Mouse (Mus musculus) liver, adult (tissue): Measurements from ENCODE around the gene Trpc4ap.

Source experiments
- GATA4 ChIP-seq: IDR thresholded peaks from 2 replicates; pipeline ENCODE4 v1.6.1; 2014; ENCODE audit warnings: mild to moderate bottlenecking, low read length; ENCODE audit not compliant: insufficient replicate concordance

Gene Trpc4ap

GRCm38 (mm10) chr2:155611834-155612550 is 80.2 kb downstream of the Trpc4ap start:
- no peak for TF ChIP-seq GATA4

- no peak for TF ChIP-seq GATA4
Measured at GRCm38 (mm10) chr2:155610978-155611377, 81.2 kb downstream of the Trpc4ap start, which contains the start of gene Myh7b. Gene Myh7b, plus strand, starts transcription at chr2:155611212.

GRCm38 (mm10) chr2:155606360-155606759 is 85.8 kb downstream of the Trpc4ap start:
- no peak for TF ChIP-seq GATA4

GRCm38 (mm10) chr2:155604560-155605235 is 87.5 kb downstream of the Trpc4ap start:
- TF ChIP-seq GATA4, result no peak

- no peak for TF ChIP-seq GATA4
Measured at GRCm38 (mm10) chr2:155603707-155604106, 88.5 kb downstream of the Trpc4ap start.

GRCm38 (mm10) chr2:155595516-155595915 is 96.7 kb downstream of the Trpc4ap start:
- no peak for TF ChIP-seq GATA4

GRCm38 (mm10) chr2:155592854-155593283 is 99.3 kb downstream of the Trpc4ap start:
- TF ChIP-seq GATA4, result no peak

- peak; percentile 39; the same call in 1 of the 2 replicates for TF ChIP-seq GATA4
Measured at GRCm38 (mm10) chr2:155592137-155592853, 99.9 kb downstream of the Trpc4ap start, which contains the start of gene Gss. Gene Gss, minus strand, starts transcription at chr2:155592810.

GRCm38 (mm10) chr2:155591676-155592075 is 100.5 kb downstream of the Trpc4ap start:
- TF ChIP-seq GATA4, result no peak

- TF ChIP-seq GATA4, result no peak
Measured at GRCm38 (mm10) chr2:155590876-155591275, 101.3 kb downstream of the Trpc4ap start.

- TF ChIP-seq GATA4, result no peak
Measured at GRCm38 (mm10) chr2:155589521-155589920, 102.7 kb downstream of the Trpc4ap start.

GRCm38 (mm10) chr2:155588136-155588535 is 104.0 kb downstream of the Trpc4ap start:
- TF ChIP-seq GATA4, result no peak

GRCm38 (mm10) chr2:155585486-155585885 is 106.7 kb downstream of the Trpc4ap start:
- no peak for TF ChIP-seq GATA4

- TF ChIP-seq GATA4, result no peak
Measured at GRCm38 (mm10) chr2:155585082-155585481, 107.1 kb downstream of the Trpc4ap start.
